Mouse (Mus musculus): ENCODE results near the gene Sapcd1. TPM values are rescaled to one million over a fixed set of nuclear protein-coding genes. Genes with fewer than 3 reads are reported as not detected.

The Sapcd1 gene
- polyA plus RNA-seq (2021) = 0.64 TPM

DNA sequence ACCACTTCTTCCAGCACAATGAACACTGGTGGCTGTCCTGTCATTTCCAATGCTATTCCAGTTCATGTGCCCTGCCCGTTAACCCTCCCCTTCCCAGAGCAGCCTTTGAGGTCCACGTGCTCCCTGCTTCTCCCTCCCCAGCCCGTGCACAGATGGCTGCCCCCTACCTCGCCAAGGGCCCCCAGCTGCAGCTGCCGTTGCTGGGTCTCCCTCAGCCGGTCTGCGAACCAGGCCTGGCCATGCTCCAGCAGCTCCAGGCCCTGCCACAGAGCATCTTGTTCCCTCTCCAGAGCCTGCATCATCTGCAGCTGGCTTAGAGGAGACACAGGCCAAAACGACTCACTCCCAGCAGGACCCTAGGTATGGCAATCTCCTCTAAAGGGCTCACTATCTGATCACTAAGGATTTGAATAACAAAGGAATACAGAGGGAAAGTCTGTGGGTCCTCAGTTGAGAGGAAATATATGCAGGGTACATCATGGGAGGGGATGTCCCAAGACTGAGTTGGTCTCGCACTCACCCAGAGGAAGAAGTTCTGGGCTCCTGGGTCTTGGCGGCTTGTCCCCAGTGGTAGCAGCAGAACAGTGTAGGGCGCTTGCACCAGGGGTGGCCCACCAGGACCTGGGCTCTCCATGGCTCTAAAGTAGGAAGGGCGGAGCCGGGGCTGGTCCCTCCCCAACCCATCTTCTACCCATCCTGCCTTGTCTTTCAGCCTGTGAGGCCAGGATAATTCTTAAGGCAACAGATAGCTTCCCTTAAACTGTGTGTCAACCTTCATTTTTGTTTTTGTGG, at the start of gene Sapcd1:
Gene Sapcd1 (minus strand): TSS at position 740 of the 792 bp plus-strand sequence.
- ATAC-seq (no peak), DNase-seq (ENCODE audit: low read depth, low spot score) (no peak)
- CTCF ChIA-PET = interaction anchor here (0.8 to 1.5 kb wide), 2 partner anchors 8 to 11 kb away, joined by 3 read pairs; no protein-coding TSS in a partner anchor
- POLR2A ChIA-PET = interaction anchor here (0.8 kb wide), 1 partner anchor 19 kb away, joined by 3 read pairs; the partner anchor contains the start of gene Msh5
- in situ Hi-C loops (cut with MboI; ENCODE audit: low pct_unique_long_range_greater_than_20kb) = no loop called here
- H3K27me3 ChIP-seq = no peaks in the 10 kb centered on the region
- TF ChIP-seq CTCF (IDR thresholded peaks at IDR 0.05) = no peak

DNA sequence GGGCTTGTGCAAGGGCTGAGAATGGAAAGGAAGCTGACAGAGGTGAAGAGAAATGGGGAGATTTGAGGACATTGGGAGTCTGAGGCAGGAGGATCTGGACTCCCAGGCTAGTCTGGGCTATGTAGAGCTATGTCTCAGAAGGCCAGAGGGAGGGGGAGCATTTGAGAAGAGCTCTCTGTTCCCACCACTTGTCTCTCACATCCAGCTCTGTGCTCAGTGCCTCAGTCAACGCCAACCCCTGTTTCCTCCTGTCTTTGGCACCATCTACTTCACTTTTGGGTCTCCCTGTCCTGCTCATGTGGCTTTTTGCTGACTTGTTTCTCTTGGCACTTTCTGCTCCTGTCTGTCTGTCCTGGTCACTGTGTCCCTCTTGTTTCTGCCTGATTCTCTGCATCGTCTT, 49.5 kb upstream of the Sapcd1 start:
- no peak for TF ChIP-seq CTCF (IDR thresholded peaks at IDR 0.05)
- DNase-seq (ENCODE audit: low read depth, low spot score) (no peak), ATAC-seq (no peak)
- ChIA-PET POLR2A (no interaction called here), CTCF (interaction anchor here (1.7 to 1.8 kb wide), 2 partner anchors 13 to 56 kb away, joined by 4 read pairs; no protein-coding TSS in a partner anchor)
- no peaks in the 10 kb centered on the region for H3K27me3 ChIP-seq
- in situ Hi-C loops (cut with MboI; ENCODE audit: low pct_unique_long_range_greater_than_20kb) = no loop called here

DNA sequence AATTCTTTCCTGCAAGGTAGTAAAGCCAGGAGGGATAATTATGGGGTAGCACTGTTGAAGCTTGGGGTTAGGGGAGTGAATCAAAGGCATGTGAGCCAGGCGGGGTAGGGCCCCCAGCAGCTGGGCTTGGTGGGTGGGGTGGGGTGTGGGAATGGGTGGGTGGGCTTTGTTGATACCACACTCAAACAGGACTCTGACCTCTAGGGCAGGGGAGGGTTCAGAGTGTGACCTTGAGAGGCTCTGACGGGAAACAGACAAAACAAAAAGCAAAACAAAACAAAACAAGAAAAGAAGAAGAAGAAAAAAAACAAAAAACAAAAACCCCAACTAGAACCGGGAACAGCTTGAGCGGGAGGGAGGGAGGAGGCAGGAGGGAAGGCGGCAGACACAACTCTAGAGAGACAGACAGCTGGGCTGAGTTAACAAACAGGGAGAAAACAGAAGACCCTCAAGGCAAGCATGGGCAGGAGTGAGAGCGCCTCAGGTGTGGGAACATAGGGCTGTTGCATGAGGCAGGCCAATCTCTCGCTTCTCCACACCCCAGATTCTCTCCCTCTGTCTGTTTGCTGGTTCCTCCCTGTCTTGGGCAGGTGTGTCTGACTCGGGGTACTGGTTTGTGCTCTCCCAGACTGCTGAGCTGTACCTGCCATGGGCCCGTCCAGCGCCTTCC, 48.8 kb upstream of the Sapcd1 start, which contains the start of gene Ly6g6e:
Gene Ly6g6e (plus strand): TSS at position 396 of the 670 bp plus-strand sequence.
- H3K27me3 ChIP-seq = no peaks in the 10 kb centered on the region
- no peak for TF ChIP-seq CTCF (IDR thresholded peaks at IDR 0.05)
- ChIA-PET CTCF (interaction anchor here (1.7 to 1.8 kb wide), 2 partner anchors 12 to 56 kb away, joined by 4 read pairs; no protein-coding TSS in a partner anchor), POLR2A (no interaction called here)
- DNase-seq (ENCODE audit: low read depth, low spot score) (no peak), ATAC-seq (no peak)
- in situ Hi-C loops (cut with MboI; ENCODE audit: low pct_unique_long_range_greater_than_20kb) = no loop called here

DNA sequence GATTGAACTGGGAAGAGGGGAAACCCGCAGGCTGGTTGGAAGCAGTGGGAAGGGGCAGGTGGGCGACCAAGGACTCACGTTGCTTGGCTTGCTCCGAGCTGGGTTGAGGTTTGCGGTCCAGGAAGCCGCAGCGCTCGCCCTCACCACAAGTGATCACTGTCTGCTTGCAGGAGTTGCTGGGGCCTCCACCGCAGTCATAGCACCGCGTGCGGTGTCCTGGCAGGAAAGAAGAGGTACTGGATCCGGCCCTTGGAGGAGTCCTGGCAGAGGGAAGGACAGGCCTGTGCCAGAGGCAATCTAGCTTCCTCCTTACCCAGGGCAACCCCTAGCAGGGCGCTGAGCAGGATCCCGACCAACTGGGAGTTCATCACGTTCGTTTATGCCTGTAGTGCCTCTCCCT, 46.3 kb upstream of the Sapcd1 start:
- POLR2A ChIA-PET = no interaction called here
- no peak for ATAC-seq
- H3K27me3 ChIP-seq = no peaks in the 10 kb centered on the region
- in situ Hi-C loops (cut with MboI; ENCODE audit: low pct_unique_long_range_greater_than_20kb) = no loop called here
- CTCF ChIA-PET = no interaction called here
- DNase-seq (ENCODE audit: low read depth, low spot score) = no peak
- no peak for TF ChIP-seq CTCF (IDR thresholded peaks at IDR 0.05)

DNA sequence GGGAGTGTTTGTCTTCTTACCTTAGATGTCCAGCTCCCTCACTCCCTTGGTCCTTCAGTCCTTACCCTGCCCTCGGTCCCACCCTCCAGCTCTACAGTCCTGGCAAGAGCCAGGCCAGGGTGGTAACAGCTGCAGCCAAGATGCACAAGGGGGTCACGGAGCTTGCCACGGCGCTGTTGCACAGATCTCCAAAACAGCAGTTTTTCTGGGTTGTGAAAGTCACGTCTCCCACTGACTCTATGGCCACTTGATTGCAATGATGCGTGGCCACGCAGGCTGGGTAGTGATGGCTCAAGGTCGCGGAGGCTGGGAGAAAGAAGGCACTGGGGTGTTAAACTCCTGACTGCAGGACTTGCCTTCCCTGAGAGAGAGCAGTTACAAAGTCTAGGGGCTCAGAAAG, 43.6 kb upstream of the Sapcd1 start:
- TF ChIP-seq CTCF (IDR thresholded peaks at IDR 0.05) = no peak
- no peak for ATAC-seq
- DNase-seq (ENCODE audit: low read depth, low spot score) = no peak
- no peaks in the 10 kb centered on the region for H3K27me3 ChIP-seq
- in situ Hi-C loops (cut with MboI; ENCODE audit: low pct_unique_long_range_greater_than_20kb) = no loop called here
- POLR2A ChIA-PET = interaction anchor here (1.7 kb wide), 1 partner anchor 19 kb away, joined by 4 read pairs; no protein-coding TSS in a partner anchor
- CTCF ChIA-PET = no interaction called here

DNA sequence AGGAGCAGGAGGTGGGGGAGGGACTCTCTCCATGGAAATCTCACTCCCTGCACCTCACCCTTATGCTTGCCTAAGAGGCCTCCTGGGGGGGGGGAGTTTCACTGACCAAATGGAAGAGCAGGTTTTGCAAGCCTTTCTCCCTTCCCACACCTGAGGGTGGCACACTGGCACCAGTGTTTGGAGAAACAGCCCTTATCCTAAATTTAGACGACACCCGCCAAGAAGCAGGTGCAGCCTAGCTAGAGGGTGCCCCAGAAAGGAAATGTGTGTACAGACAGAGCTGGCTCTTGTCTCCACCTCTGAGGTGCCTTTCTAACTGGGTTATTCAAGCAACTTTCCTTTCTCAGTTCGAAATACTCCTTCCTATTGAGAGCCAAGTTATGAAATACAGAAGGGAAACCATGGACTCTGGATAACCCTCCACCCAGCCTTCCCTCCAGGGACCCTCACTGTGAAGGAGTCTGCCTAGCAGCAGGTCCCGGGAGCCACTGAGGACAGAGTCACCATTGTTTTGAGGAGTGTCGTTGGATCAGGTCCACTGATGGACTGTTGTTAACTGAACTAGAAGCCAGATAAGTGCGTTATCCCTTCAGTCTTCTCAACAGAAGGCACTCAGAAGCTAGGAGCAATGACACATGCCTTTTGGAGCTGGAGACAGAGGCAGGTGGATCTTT, 42.9 kb upstream of the Sapcd1 start:
- DNase-seq (ENCODE audit: low read depth, low spot score) = no peak
- ChIA-PET CTCF (no interaction called here), POLR2A (interaction anchor here (0.7 to 1.7 kb wide), 2 partner anchors 19 to 103 kb away, joined by 4 read pairs; no protein-coding TSS in a partner anchor)
- ATAC-seq = no peak
- no peak for TF ChIP-seq CTCF (IDR thresholded peaks at IDR 0.05)
- H3K27me3 ChIP-seq = no peaks in the 10 kb centered on the region
- in situ Hi-C loops (cut with MboI; ENCODE audit: low pct_unique_long_range_greater_than_20kb) = no loop called here

DNA sequence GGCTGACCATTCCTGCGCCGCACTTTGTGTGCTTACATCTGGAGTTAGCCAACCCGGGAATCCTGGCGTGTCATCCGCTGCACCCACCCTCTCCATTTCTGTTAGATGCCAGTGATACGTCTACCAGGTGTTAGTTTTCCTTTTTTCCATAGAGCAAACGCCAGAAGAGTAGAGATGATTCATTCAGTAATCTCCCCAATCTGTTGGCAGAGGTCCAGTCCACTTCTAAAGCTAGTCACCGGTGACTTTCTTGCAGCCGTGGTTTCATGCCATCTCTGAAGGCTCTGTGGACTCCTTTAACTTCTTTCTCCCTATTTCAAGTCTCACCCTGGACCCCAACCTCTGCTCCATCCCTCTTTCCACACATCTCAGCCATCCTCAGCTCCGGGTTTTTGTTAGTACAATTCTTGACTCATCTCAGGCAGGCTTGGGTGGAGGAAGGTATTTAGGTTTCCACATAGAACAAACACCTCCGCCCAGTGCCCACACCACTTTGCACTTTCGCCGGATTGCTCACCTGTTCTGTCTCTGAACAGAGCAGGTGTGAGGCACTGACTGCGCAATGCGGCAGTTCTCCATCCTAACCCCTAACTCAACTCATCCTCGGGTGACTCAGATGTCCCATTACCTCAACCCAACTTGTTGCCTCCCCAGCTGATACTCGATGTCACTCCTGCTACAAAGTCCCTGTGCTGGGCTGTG, 40.5 kb upstream of the Sapcd1 start:
- POLR2A ChIA-PET = no interaction called here
- ATAC-seq (no peak), DNase-seq (ENCODE audit: low read depth, low spot score) (no peak)
- H3K27me3 ChIP-seq = no peaks in the 10 kb centered on the region
- in situ Hi-C loops (cut with MboI; ENCODE audit: low pct_unique_long_range_greater_than_20kb) = no loop called here
- no peak for TF ChIP-seq CTCF (IDR thresholded peaks at IDR 0.05)
- CTCF ChIA-PET = no interaction called here

DNA sequence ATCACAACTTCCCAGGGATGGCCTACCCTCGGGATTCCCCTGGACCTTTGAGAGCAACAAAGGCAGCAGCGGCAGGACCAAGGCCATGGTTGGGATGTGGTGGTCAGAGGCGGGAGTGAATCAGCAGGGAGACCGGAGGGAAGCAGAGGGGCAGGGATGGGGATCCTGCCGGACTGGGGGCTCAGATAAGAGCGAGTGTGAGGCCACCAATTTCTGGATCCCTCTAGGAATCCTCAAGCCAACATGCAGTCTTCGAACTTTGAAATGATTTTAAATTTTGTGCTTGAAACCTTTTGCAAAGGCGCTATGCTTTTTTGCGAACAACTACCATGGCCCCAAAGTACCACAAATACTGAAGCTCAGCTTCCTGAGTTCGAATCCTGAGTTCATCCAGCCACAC, 38.3 kb upstream of the Sapcd1 start, which contains the start of gene Mpig6b:
Gene Mpig6b (minus strand): TSS at position 101 of the 400 bp plus-strand sequence.
- ATAC-seq = no peak
- POLR2A ChIA-PET = interaction anchor here (0.6 kb wide), 1 partner anchor 23 kb away, joined by 3 read pairs; the partner anchor contains the start of gene Abhd16a
- H3K27me3 ChIP-seq = no peaks in the 10 kb centered on the region
- TF ChIP-seq CTCF (IDR thresholded peaks at IDR 0.05) = no peak
- DNase-seq (ENCODE audit: low read depth, low spot score) = no peak
- in situ Hi-C loops (cut with MboI; ENCODE audit: low pct_unique_long_range_greater_than_20kb) = no loop called here
- CTCF ChIA-PET = no interaction called here

DNA sequence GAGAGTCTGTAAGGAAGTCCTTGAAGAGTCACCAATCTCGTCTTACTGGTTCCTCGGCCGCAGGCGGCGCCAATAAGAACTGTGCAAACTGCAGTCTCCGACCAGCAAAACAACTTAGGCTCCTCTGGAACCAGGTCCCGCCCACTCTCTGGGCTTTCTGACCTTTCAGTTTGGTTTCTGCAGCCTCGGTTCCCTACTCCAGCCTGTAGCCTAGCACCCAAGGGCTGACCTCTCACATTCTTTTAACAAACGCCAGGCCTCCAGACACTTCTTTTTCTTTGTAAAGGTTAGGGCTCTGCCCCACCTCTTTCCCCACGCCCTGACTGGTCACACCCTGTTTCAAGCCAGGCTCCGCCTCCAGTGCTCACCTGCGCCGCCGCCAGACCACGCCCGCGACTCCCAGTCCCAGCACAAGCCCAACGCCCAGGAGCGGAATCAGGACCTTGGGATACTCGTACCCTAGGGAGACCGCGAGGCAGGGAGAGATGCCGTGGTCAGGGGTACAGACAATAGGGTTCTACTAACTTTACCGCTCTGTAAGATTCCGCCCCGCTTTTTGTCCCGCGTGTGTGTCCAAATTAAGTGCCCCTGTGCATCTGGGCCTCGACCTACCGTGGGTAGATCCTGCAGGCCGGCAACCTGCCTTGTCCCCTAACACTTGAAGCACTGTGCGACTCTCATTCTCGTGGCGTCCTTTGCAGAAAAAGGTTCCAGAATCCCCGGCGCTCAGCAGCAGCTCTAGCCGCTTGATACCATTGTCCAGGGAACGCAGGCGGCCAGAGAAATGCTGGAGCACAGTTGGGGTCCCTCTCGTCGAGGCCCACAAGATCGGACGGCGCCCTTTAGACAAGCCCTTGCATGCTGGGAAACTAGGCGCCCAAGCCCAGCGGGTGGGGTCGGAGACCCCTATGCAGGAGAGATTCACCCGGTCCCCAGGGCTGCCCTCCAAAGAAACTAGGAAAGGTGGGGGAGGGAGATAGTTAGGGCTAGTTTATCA, 37.4 kb upstream of the Sapcd1 start, which contains the start of gene Ly6g6c:
Gene Ly6g6c (plus strand): TSS at position 438 of the 997 bp plus-strand sequence.
- no peak for TF ChIP-seq CTCF (IDR thresholded peaks at IDR 0.05)
- ChIA-PET CTCF (interaction anchor here (1.4 kb wide), 1 partner anchor 11 kb away, joined by 4 read pairs; the partner anchor contains the start of gene Ly6g6e), POLR2A (no interaction called here)
- H3K27me3 ChIP-seq = no peaks in the 10 kb centered on the region
- in situ Hi-C loops (cut with MboI; ENCODE audit: low pct_unique_long_range_greater_than_20kb) = loop anchor here (5.0 kb wide), 1 partner anchor 43 kb away; no protein-coding TSS in a partner anchor
- DNase-seq (ENCODE audit: low read depth, low spot score) (no peak), ATAC-seq (no peak)

All from Patski (cell line).